Mouse (Mus musculus) liver, embryonic 16.5 days (tissue): Measurements from ENCODE around the gene Nudt13. TPM values are rescaled to one million over a fixed set of nuclear protein-coding genes. Genes with fewer than 3 reads are reported as not detected.
A peak's percentile ranks its signal among the peaks of the same experiment; 100 is the strongest.
"Not testable (repeated sequence)": the region's sequence is repeated elsewhere in the genome, so short reads cannot be mapped to it uniquely, and the experiment has no call there.

Source experiments
- ATAC-seq: fragments of 200-750 bp; cut with Nextera tagmentation; 2 replicates; pipeline ENCODE4 v1.8.0; 2017; ENCODE audit warnings: low read depth, mild to moderate bottlenecking, moderate number of reproducible peaks, moderate library complexity
- H3K27ac ChIP-seq: fragments of 300-500 bp; sonication (generic); 2 replicates; pipeline ENCODE4 v1.5.1; 2014; ENCODE audit warnings: mild to moderate bottlenecking, low read length
- H3K27me3 ChIP-seq: fragments of 300-500 bp; sonication (generic); 2 replicates; pipeline ENCODE4 v1.6.1; 2014; ENCODE audit warnings: low read depth, low read length, mixed read lengths; ENCODE audit not compliant: control insufficient read depth, insufficient read depth
- H3K36me3 ChIP-seq: fragments of 300-500 bp; sonication (generic); 2 replicates; pipeline ENCODE4 v1.6.1; 2014; ENCODE audit warnings: mild to moderate bottlenecking; ENCODE audit not compliant: control insufficient read depth, insufficient read depth
- H3K4me1 ChIP-seq: fragments of 300-500 bp; sonication (generic); 2 replicates; pipeline ENCODE4 v1.6.1; 2014; ENCODE audit warnings: low read depth, low read length, mixed read lengths; ENCODE audit not compliant: control insufficient read depth
- H3K4me2 ChIP-seq: fragments of 300-500 bp; sonication (generic); 2 replicates; pipeline ENCODE4 v1.6.1; 2014; ENCODE audit warnings: low read depth, low read length, mixed read lengths
- H3K4me3 ChIP-seq: fragments of 300-500 bp; sonication (generic); 2 replicates; pipeline ENCODE4 v1.5.1; 2014; ENCODE audit warnings: low read depth, mild to moderate bottlenecking, low read length
- H3K9ac ChIP-seq: fragments of 300-500 bp; sonication (generic); 2 replicates; pipeline ENCODE4 v1.6.1; 2014; ENCODE audit warnings: low read depth, low read length
- H3K9me3 ChIP-seq: fragments of 300-500 bp; sonication (generic); replicated peaks from 2 replicates; pipeline ENCODE4 v1.6.1; 2016; ENCODE audit warnings: low read length; ENCODE audit not compliant: control insufficient read depth
- WGBS: fragments of 180-500 bp; shearing (Covaris S2); extraction: QIAGEN DNeasy Blood & Tissue Kit; methylation state at CpG from one replicate; pipeline ENCODE4 v1.1.7; 2014; ENCODE audit not compliant: insufficient replicate concordance; 5-methylcytosine and 5-hydroxymethylcytosine counted together
- polyA plus RNA-seq: library from polyadenylated mRNA; unstranded; fragments of >200 nt; fragmentation: Nextera tagmentation; extraction: Ambion mirVana; gene quantifications from 2 replicates; pipeline ENCODE4 v1.2.1, GENCODE M21; 2015

Nudt13 gene
- polyA plus RNA-seq, 1 experiment from 2014 or later: 5.1 TPM

DNA sequence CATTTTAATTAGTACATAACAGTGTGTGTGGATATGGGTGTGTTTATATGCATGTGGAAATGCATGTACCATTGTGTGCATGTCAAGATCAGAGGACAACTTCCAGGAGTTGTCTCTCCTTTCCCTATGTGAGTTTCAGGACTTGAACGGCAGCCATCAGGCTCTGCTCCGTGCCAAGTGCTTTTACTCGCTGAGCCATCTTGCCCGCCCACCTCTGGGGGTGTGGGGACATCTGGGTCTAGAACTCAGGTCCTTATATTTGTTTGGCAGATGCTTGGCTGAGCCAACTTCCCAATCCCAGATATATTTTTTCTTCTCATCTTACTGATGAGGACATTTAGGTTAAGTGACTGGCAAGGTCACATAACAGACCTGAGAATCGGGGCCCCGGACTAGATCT, 26.1 kb upstream of the Nudt13 start:
- Histone ChIP-seq H3K4me1 (no peaks in the 10 kb centered on the region), H3K27ac (no peak overlapping the region), H3K9ac (no peak overlapping the region), H3K9me3 (no peaks in the 10 kb centered on the region), H3K4me3 (no peak overlapping the region), H3K4me2 (no peak overlapping the region), H3K36me3 (no peaks in the 10 kb centered on the region), H3K27me3 (no peaks in the 10 kb centered on the region)
- ATAC-seq: no peak
- WGBS: 60% methylated on average over 6 of the region's 6 CpGs

DNA sequence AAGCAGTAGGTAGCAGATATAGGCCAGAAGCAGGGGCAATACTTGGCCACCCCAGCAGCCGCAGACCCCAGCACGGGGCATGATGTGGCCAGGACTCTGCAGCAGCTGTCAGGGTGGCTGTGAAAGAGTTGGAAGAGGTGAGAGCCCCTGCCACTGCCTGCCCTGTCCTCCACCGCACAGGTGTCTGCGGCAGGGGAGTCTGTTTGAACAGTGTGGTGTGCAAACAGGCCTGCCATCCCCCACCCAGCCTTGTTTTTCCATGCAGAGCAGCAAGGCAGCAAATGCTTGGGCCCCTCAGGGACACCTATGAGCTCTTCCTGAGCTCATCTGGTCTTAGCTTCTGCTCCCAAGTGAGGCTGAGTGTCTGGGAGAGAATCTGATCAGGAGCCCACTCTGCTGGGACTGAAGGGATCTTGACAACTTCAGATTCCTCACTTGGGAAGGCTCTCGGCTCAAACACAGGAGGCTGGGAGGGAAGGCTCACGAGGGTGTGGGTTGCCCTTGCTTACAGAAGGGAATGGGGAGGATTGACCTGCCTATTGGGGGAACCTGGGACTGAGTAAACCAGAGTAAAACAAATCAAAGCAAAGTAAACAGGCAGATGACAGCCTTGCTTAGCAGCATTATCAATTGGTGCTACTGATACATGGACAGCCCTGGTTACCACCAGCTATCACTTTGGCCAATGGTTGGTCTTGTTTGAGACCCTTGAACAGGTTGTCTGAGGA, 25.3 kb upstream of the Nudt13 start, which contains the start of gene Kcnk16:
Kcnk16 (minus strand) TSS at position 118 of the 728 bp plus-strand sequence.
- Histone ChIP-seq H3K4me3 (no peak within 1 kb of the TSS), H3K4me2 (no peak within 1 kb of the TSS; the same call in 1 of the 2 replicates), H3K36me3 (no peaks in the 10 kb centered on the region), H3K27ac (peak within 1 kb of the TSS; percentile 4; the same call in 1 of the 2 replicates), H3K9me3 (no peaks in the 10 kb centered on the region), H3K9ac (no peak within 1 kb of the TSS), H3K27me3 (no peaks in the 10 kb centered on the region), H3K4me1 (no peaks in the 10 kb centered on the region)
- WGBS: 46% methylated on average over 6 of the region's 6 CpGs
- peak; percentile 82 for ATAC-seq

DNA sequence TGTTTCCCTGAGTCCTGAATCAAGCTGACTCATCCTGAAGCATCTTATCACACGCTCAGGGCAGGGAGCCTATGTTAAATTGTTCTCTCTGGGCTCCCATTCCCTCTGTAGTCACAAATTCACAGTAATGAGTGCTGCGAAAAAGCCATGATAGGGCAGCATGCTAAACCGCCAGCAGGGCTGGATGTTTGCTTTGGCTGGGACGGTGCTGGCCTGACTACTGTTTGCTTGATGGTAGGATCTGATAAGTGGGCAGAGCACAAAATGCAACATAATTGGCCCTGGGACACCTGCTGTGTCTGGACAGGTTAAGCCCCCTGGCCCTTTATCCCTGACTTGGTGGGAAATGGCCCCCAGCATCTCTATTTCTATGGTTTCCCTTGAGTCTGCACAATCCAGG, 3.1 kb upstream of the Nudt13 start:
- H3K4me1 ChIP-seq: peaks cover 3% of the 10 kb centered on the region
- H3K4me3 ChIP-seq: no peak overlapping the region
- H3K36me3 ChIP-seq: no peaks in the 10 kb centered on the region
- no peaks in the 10 kb centered on the region for H3K9me3 ChIP-seq
- WGBS: 39% methylated on average over 4 of the region's 4 CpGs
- H3K9ac ChIP-seq: no peak overlapping the region
- H3K27me3 ChIP-seq: no peaks in the 10 kb centered on the region
- no peak overlapping the region for H3K4me2 ChIP-seq
- H3K27ac ChIP-seq: no peak overlapping the region
- ATAC-seq: 0 out of 2 replicates have a peak, but pooled peaks have one; percentile 7

DNA sequence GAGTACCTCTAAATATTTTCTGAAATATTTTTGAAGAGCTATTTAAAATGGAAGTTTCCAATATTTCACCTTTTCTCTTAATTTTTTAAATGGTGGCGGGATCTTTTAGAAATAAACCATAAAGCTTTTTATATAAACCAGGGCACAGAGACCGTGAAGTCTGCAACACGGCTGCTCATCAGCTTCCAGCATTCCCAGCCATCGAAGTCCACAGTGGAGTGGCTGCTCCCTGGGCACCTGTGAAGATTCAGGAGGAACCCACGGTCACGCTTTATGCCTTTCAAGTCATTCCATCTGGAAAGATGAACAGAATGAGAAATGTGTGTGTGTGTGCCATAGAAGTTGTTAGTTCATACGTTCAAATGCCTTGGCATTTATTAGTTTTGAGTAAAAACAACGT, 450 bp downstream of the Nudt13 start:
- Histone ChIP-seq H3K9ac (peak overlapping the region; percentile 58; the same call in 1 of the 2 replicates), H3K4me3 (peak overlapping the region; percentile 71), H3K9me3 (no peaks in the 10 kb centered on the region), H3K4me1 (peaks cover 3% of the 10 kb centered on the region), H3K27ac (no peak overlapping the region), H3K27me3 (no peaks in the 10 kb centered on the region), H3K4me2 (peak overlapping the region; percentile 63), H3K36me3 (no peaks in the 10 kb centered on the region)
- 35% methylated on average over 8 of the region's 8 CpGs for WGBS
- no peak for ATAC-seq

DNA sequence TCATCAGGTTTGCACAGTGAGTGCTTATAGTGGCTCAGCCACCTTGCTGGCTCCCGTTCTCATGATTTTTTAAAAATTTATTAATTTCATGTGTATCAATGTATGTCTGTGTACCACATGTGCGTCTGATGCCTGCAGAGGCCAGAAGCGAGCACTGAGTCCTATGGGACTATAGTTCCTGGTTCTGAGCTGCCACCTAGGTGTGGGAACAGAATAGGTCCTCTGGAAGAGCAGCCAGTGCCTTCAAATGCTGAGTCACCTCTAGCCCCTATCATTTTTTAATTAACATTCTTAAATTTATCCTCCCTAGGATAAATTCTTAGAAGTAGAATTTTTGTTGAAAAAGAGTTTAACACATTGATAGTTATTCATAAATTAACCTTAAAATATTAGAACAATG, 3.1 kb downstream of the Nudt13 start:
- ATAC-seq: no peak
- no peak overlapping the region for H3K4me3 ChIP-seq
- H3K36me3 ChIP-seq: no peaks in the 10 kb centered on the region
- H3K27me3 ChIP-seq: no peaks in the 10 kb centered on the region
- no peak overlapping the region for H3K27ac ChIP-seq
- H3K9ac ChIP-seq: no peak overlapping the region
- H3K4me1 ChIP-seq: peaks cover 3% of the 10 kb centered on the region; the same call in 1 of the 2 replicates
- H3K9me3 ChIP-seq: no peaks in the 10 kb centered on the region
- 81% methylated on average over 3 of the region's 3 CpGs for WGBS
- H3K4me2 ChIP-seq: no peak overlapping the region

DNA sequence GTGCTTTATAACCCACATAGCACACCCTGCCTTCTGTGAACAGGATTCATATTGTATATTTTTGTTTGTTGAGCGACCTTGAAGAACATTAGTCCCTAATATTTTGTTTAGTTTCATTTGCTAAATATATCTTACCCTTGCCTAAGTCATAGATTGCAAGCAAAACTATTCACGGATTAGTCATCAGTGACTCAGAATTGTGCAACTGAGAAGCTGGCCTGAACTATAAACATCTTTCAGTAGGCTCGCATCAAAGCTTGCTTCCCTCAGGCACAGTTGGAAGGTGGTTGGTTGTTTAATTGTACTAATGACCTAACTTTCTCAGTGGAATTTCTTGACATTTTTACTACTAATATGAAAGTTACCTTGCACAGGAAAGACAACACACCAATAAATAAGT, 3.6 kb downstream of the Nudt13 start:
- Histone ChIP-seq H3K4me2 (no peak overlapping the region), H3K36me3 (no peaks in the 10 kb centered on the region), H3K27me3 (no peaks in the 10 kb centered on the region), H3K4me1 (peaks cover 3% of the 10 kb centered on the region; the same call in 1 of the 2 replicates), H3K27ac (no peak overlapping the region), H3K9me3 (no peaks in the 10 kb centered on the region), H3K4me3 (no peak overlapping the region), H3K9ac (no peak overlapping the region)
- no peak for ATAC-seq
- 52% methylated on average over 3 of the region's 3 CpGs for WGBS

DNA sequence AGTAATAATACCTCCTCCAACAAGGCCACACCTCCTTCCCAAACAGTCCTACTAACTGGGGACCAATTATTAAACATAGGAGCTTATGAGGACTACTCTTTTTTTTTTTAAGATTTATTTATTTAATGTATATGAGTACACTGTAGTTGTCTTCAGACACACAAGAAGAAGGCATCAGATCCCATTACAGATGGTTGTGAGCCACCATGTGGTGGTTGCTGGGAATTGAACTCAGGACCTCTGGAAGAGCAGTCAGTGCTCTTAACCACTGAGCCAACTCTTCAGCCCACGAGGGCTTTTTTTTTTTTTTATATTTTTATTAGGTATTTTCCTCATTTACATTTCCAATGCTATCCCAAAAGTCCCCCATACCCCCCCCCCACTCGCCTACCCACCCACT, 10.6 kb downstream of the Nudt13 start:
- H3K4me2 ChIP-seq, H3K9ac ChIP-seq, ATAC-seq, H3K36me3 ChIP-seq, H3K27ac ChIP-seq, H3K9me3 ChIP-seq, H3K27me3 ChIP-seq, H3K4me3 ChIP-seq, H3K4me1 ChIP-seq: not testable (repeated sequence)
- 40% methylated on average over 2 of the region's 2 CpGs for WGBS

DNA sequence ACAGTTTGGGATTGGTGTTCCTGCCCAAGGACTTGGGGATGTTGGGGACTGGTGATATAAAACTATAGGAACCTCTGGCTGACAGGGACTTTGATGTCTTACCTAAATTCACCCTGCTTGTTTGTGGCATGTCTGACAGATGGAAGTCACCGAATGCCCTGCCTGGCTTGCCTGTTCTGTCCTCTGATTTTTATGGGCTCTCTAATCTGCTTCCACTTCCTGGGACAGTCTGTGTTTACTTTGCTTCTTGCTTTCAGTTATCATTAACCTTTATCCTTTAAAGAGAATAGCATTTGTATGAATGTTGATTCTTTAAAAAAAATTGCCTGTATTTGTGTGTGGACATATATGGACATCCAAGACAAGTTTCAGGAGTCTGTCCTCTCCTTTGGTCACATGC, 20.6 kb downstream of the Nudt13 start:
- ATAC-seq: no peak
- Histone ChIP-seq H3K27ac (no peak overlapping the region), H3K9ac (no peak overlapping the region), H3K36me3 (peaks cover 2% of the 10 kb centered on the region), H3K27me3 (no peaks in the 10 kb centered on the region), H3K9me3 (no peaks in the 10 kb centered on the region), H3K4me2 (no peak overlapping the region), H3K4me1 (no peaks in the 10 kb centered on the region), H3K4me3 (no peak overlapping the region)
- WGBS: 47% methylated on average over 1 of the region's 1 CpGs

DNA sequence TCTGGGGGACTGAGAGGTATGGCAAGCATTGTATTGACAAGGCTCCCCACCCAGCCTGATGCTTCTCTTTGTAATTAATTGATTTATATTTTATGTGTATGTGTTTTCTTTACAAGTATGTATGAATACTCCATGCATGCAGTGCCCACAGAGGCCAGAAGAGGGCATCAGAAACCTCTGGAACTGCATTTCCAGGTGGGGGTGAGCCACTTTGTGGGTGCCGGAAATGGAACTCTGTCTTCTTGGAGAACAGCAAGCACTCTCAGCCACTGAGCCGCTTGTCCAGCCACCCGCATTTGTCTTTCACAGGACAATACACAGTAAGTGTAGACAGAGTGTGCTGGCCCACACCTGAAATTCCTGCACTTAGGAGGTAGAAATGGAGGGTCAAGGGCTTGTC, 24.9 kb downstream of the Nudt13 start:
- no peak for ATAC-seq
- WGBS: 76% methylated on average over 3 of the region's 3 CpGs
- no peak overlapping the region for H3K4me3 ChIP-seq
- no peaks in the 10 kb centered on the region for H3K4me1 ChIP-seq
- H3K9ac ChIP-seq: no peak overlapping the region
- H3K27ac ChIP-seq: no peak overlapping the region
- no peaks in the 10 kb centered on the region for H3K9me3 ChIP-seq
- H3K4me2 ChIP-seq: no peak overlapping the region
- H3K36me3 ChIP-seq: peaks cover 2% of the 10 kb centered on the region; the same call in 1 of the 2 replicates
- H3K27me3 ChIP-seq: no peaks in the 10 kb centered on the region
